Mouse (Mus musculus): Measurements from ENCODE around the gene Jak1.

Jak1 gene

GRCm38 (mm10) chr4:101264741-101265513 is at the start of gene Jak1:
TSS of gene Jak1 (minus strand) at chr4:101265282.
- peak; percentile 97 for DNase-seq (ENCODE audit: low spot score in 2 of 2)

GRCm38 (mm10) chr4:101312055-101312454 is 47.0 kb upstream of the Jak1 start:
- DNase-seq (ENCODE audit: low spot score in 2 of 2), result no peak

GRCm38 (mm10) chr4:101308166-101308565 is 43.1 kb upstream of the Jak1 start:
- DNase-seq (ENCODE audit: low spot score in 2 of 2), result no peak

GRCm38 (mm10) chr4:101307286-101307685 is 42.2 kb upstream of the Jak1 start:
- no peak for DNase-seq (ENCODE audit: low spot score in 2 of 2)

GRCm38 (mm10) chr4:101306132-101306915 is 41.2 kb upstream of the Jak1 start:
- DNase-seq (ENCODE audit: low spot score in 2 of 2), result no peak

GRCm38 (mm10) chr4:101305126-101305525 is 40.0 kb upstream of the Jak1 start:
- DNase-seq (ENCODE audit: low spot score in 2 of 2), result no peak

- no peak for DNase-seq (ENCODE audit: low spot score in 2 of 2)
These were observed 39.0 kb upstream of the Jak1 start for GRCm38 (mm10) chr4:101304114-101304513.

- no peak for DNase-seq (ENCODE audit: low spot score in 2 of 2)
These were observed 35.4 kb upstream of the Jak1 start for GRCm38 (mm10) chr4:101300392-101300910.

GRCm38 (mm10) chr4:101298311-101298990 is 33.4 kb upstream of the Jak1 start:
- DNase-seq (ENCODE audit: low spot score in 2 of 2), result no peak

GRCm38 (mm10) chr4:101296836-101297235 is 31.8 kb upstream of the Jak1 start:
- DNase-seq (ENCODE audit: low spot score in 2 of 2), result no peak

- no peak for DNase-seq (ENCODE audit: low spot score in 2 of 2)
These were observed 30.7 kb upstream of the Jak1 start for GRCm38 (mm10) chr4:101295788-101296187.

GRCm38 (mm10) chr4:101293661-101294060 is 28.6 kb upstream of the Jak1 start:
- no peak for DNase-seq (ENCODE audit: low spot score in 2 of 2)

GRCm38 (mm10) chr4:101292736-101293541 is 27.9 kb upstream of the Jak1 start:
- peak; percentile 27 to 29 for DNase-seq (ENCODE audit: low spot score in 2 of 2)

GRCm38 (mm10) chr4:101292028-101292735 is 27.1 kb upstream of the Jak1 start:
- peak; percentile 78 to 83 for DNase-seq (ENCODE audit: low spot score in 2 of 2)

- peak; percentile 28 to 33 for DNase-seq (ENCODE audit: low spot score in 2 of 2)
These were observed 23.2 kb upstream of the Jak1 start for GRCm38 (mm10) chr4:101288292-101288691.

GRCm38 (mm10) chr4:101286562-101286961 is 21.5 kb upstream of the Jak1 start:
- no peak for DNase-seq (ENCODE audit: low spot score in 2 of 2)

GRCm38 (mm10) chr4:101285906-101286432 is 20.9 kb upstream of the Jak1 start:
- DNase-seq (ENCODE audit: low spot score in 2 of 2), result no peak

- no peak for DNase-seq (ENCODE audit: low spot score in 2 of 2)
These were observed 18.9 kb upstream of the Jak1 start for GRCm38 (mm10) chr4:101283938-101284337.

- DNase-seq (ENCODE audit: low spot score in 2 of 2), result no peak
These were observed 17.2 kb upstream of the Jak1 start for GRCm38 (mm10) chr4:101282237-101282636.

- DNase-seq (ENCODE audit: low spot score in 2 of 2), result no peak
These were observed 15.0 kb upstream of the Jak1 start for GRCm38 (mm10) chr4:101280119-101280518.

Data from right cerebral cortex, postnatal 10 days (tissue).